Mouse (Mus musculus): ENCODE data around the gene C8b. TPM values are rescaled to one million over a fixed set of nuclear protein-coding genes. Genes with fewer than 3 reads are reported as not detected.

Gene C8b
- polyA plus RNA-seq, 1 experiment from 2014 or later, result not detected

Other genes with a start within 250 kb of the C8b start
- gene Gm17662, start 91.0 kb downstream of the C8b start, polyA plus RNA-seq (2015; fragmentation: Nextera tagmentation; extraction: Ambion mirVana), result not detected in 2 replicates
- not detected in 2 replicates for gene C8a, start 110.1 kb downstream of the C8b start, polyA plus RNA-seq (2015; fragmentation: Nextera tagmentation; extraction: Ambion mirVana)
- gene Fyb2, start 147.1 kb downstream of the C8b start, polyA plus RNA-seq (2015; fragmentation: Nextera tagmentation; extraction: Ambion mirVana), result 0.09 and 0.12 TPM in 2 replicates

Measured in forebrain, embryonic 13.5 days (tissue).